Mouse (Mus musculus) intestine, embryonic 16.5 days (tissue): Measurements from ENCODE around the gene Ccnb1. TPM values are rescaled to one million over a fixed set of nuclear protein-coding genes. Genes with fewer than 3 reads are reported as not detected.
"Not testable (repeated sequence)": the region's sequence is repeated elsewhere in the genome, so short reads cannot be mapped to it uniquely, and the experiment has no call there.

Experiments
- ATAC-seq: fragments of 200-750 bp; cut with Nextera tagmentation; 2 replicates; pipeline ENCODE4 v1.8.0; 2017; ENCODE audit warnings: moderate TSS enrichment, moderate library complexity
- H3K27ac ChIP-seq: fragments of 300-500 bp; sonication (generic); 2 replicates; pipeline ENCODE4 v1.5.1; 2014; ENCODE audit warnings: mild to moderate bottlenecking, low read length
- H3K27me3 ChIP-seq: fragments of 300-500 bp; sonication (generic); replicated peaks from 2 replicates; pipeline ENCODE4 v1.6.1; 2014; ENCODE audit warnings: low read length, control low read depth, mixed read lengths; ENCODE audit not compliant: control insufficient read depth, insufficient read depth
- H3K36me3 ChIP-seq: fragments of 300-500 bp; sonication (generic); 2 replicates; pipeline ENCODE4 v1.6.1; 2014; ENCODE audit warnings: low read length, control low read depth; ENCODE audit not compliant: control insufficient read depth, insufficient read depth
- H3K4me1 ChIP-seq: fragments of 300-500 bp; sonication (generic); 2 replicates; pipeline ENCODE4 v1.6.1; 2014; ENCODE audit warnings: low read length, control low read depth, mixed read lengths; ENCODE audit not compliant: control insufficient read depth, insufficient read depth
- H3K4me2 ChIP-seq: fragments of 300-500 bp; sonication (generic); 2 replicates; pipeline ENCODE4 v1.6.1; 2014; ENCODE audit warnings: low read depth, low read length, control low read depth
- H3K4me3 ChIP-seq: fragments of 300-500 bp; sonication (generic); 2 replicates; pipeline ENCODE4 v1.5.1; 2014; ENCODE audit warnings: mild to moderate bottlenecking, low read length
- H3K9ac ChIP-seq: fragments of 300-500 bp; sonication (generic); 2 replicates; pipeline ENCODE4 v1.6.1; 2014; ENCODE audit warnings: low read depth, low read length
- H3K9me3 ChIP-seq: fragments of 300-500 bp; sonication (generic); 2 replicates; pipeline ENCODE4 v1.6.1; 2016; ENCODE audit warnings: low read length, control low read depth; ENCODE audit not compliant: control insufficient read depth
- WGBS: fragments of 180-500 bp; shearing (Covaris S2); extraction: QIAGEN DNeasy Blood & Tissue Kit; methylation state at CpG from one replicate; pipeline ENCODE4 v1.1.7; 2014; 5-methylcytosine and 5-hydroxymethylcytosine counted together
- polyA plus RNA-seq: library from polyadenylated mRNA; unstranded; fragments of >200 nt; fragmentation: Nextera tagmentation; extraction: Ambion mirVana; gene quantifications from 2 replicates; pipeline ENCODE4 v1.2.1, GENCODE M21; 2015

Ccnb1 gene
- polyA plus RNA-seq, 1 experiment from 2014 or later: 199 TPM

DNA sequence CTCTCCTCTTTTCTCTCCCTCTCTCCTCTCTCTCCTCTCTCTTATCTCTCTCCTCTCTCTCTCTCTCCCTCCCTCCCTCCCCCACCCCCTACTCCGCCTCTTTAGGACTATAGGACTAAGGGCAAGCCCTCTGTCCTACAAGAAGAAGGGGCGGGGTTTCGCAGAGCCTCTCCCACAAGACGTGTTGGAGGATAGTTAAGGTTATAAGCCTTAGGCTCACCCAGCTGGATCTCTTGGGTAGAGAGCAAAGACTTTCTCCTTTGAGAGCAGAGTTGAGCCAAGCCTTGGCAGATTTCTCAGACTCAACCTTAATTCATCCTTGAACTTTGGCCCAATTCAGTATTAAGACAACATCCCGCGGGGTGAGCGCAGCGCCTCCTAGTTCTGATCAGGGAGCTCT lies 37.7 kb downstream of the Ccnb1 start:
- Histone ChIP-seq H3K4me1 (no peaks in the 10 kb centered on the region), H3K27ac (no peak overlapping the region), H3K27me3 (no peaks in the 10 kb centered on the region), H3K9ac (no peak overlapping the region), H3K4me2 (no peak overlapping the region), H3K9me3 (no peaks in the 10 kb centered on the region), H3K4me3 (no peak overlapping the region), H3K36me3 (no peaks in the 10 kb centered on the region)
- WGBS: 47% methylated on average over 8 of the region's 8 CpGs
- no peak for ATAC-seq

DNA sequence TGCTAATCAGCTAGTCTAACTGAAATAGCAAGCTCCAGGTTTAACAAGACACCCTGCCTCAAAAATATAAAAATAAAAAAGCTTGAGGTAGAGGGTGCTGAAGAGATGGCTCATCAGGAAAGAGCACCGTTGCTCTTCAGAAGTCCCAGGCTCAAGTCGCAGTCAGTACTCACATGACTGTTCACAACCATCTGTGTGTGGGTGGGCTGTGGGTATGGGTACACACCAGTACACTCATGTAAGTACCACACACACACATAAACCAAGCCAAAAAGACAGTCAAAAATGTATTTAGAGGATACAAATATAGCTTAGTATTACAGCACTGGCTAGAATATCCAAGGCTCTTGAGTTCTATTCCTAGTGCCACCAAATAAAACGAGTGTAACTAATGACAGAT lies 40.3 kb downstream of the Ccnb1 start:
- Histone ChIP-seq H3K4me3 (no peak overlapping the region), H3K4me1 (peaks cover 3% of the 10 kb centered on the region; the same call in 1 of the 2 replicates), H3K9ac (no peak overlapping the region), H3K9me3 (no peaks in the 10 kb centered on the region), H3K4me2 (no peak overlapping the region), H3K27ac (no peak overlapping the region), H3K27me3 (no peaks in the 10 kb centered on the region), H3K36me3 (no peaks in the 10 kb centered on the region)
- no peak for ATAC-seq
- 93% methylated on average over 3 of the region's 3 CpGs for whole genome bisulfite sequencing

DNA sequence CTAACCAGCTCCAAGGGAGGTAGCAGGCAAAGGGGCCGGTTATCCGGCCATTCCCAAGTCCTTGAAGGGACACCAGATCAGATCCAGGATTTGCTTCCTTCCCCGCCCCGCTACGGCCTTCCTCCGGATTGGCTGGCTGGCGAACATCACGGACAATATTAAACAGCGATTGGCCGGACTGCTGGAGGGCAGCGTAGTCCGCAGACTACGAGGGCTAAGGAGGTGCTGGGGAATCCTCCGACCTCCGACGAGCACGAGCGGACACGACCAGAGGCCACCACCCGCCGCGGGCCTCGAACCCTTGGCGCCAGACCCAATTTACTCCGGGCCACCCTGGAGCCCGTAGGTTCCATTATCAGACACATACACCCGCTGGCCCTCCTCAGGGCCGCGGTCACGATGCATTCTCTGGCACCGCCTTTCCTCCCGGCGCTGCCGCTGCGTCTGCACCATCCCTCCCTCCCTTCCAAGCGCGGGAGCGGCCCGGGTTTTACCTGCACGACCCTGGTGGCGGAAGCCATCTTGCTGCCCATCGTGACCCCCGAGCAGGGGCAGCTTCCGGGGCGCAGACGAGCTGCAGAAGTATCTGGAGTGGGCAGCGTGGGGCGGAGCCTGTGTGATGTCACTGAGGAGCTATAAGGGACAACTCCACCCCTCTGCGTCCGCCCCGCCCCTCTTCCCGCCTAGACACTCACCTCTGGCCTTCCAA lies 42.2 kb downstream of the Ccnb1 start, which contains the start of gene Mrps36:
Mrps36 (minus strand) TSS at position 624 of the 709 bp plus-strand sequence.
- ATAC-seq: peak; percentile 97
- WGBS: under 1% methylated on average over 52 of the region's 52 CpGs
- H3K27me3 ChIP-seq: no peaks in the 10 kb centered on the region
- no peaks in the 10 kb centered on the region for H3K36me3 ChIP-seq
- peak within 1 kb of the TSS; percentile 86 for H3K9ac ChIP-seq
- peak within 1 kb of the TSS; percentile 99 for H3K27ac ChIP-seq
- H3K9me3 ChIP-seq: no peaks in the 10 kb centered on the region
- peak within 1 kb of the TSS; percentile 62 for H3K4me2 ChIP-seq
- peaks cover 3% of the 10 kb centered on the region; the same call in 1 of the 2 replicates for H3K4me1 ChIP-seq
- H3K4me3 ChIP-seq: peak within 1 kb of the TSS; percentile 61

DNA sequence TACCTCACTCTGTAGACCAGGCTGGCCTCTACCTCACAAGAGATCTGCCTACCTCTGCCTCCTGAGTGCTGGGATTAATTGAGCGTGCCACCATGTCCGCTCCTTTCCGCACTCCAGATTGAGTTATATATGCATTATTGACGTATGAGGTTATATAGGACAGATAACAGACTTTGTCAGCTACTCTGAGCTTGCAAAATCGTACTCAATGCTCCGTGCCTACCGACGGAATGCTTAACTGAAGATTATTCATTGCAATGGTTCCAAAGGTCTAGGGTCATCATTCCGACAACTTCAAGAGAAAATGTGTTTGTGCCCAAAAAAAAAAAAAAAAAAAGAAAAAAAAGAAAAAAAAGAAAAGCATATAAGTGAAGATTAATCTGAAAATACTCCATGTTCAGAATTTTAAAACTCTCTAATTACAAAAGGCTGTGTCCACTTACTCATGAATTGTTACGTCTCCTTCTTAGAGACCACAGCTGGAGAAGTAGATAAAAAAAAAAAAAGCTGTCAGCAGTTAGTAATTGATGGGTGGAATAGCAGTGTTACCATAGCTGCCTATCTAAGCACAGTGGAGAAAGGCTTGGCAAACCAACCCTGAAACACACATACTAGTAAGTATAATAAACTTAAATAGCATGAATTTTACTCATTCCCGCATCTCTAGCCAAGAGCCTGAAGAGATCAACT lies 42.9 kb downstream of the Ccnb1 start:
- no peaks in the 10 kb centered on the region for H3K27me3 ChIP-seq
- peaks cover 3% of the 10 kb centered on the region; the same call in 1 of the 2 replicates for H3K4me1 ChIP-seq
- ATAC-seq: peak; percentile 64
- peak overlapping the region; percentile 61 for H3K4me3 ChIP-seq
- H3K36me3 ChIP-seq: no peaks in the 10 kb centered on the region; the same call in 1 of the 2 replicates
- WGBS: 47% methylated on average over 11 of the region's 11 CpGs
- peak overlapping the region; percentile 99 for H3K27ac ChIP-seq
- no peaks in the 10 kb centered on the region for H3K9me3 ChIP-seq
- H3K9ac ChIP-seq: peak overlapping the region; percentile 86
- peak overlapping the region; percentile 62 for H3K4me2 ChIP-seq

DNA sequence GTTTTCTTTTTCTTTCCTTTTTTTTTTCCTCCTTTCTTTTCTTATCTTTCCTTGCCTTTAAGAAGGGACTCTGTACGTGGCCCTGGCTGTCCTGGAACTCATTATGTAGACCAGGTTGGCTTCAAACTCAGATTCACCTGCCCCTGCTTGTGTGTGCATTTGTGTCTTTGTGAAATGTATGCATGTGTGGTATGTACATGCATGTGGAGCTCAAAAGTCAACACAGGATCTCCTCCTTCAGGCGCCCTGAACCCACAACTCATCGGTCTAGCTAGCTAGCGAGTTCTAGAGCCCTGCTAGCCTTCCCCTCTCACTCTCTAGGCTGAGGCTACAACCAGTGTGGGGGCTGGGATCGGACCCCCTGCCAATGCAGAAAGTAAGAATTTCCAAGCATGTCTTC lies 43.5 kb downstream of the Ccnb1 start:
- H3K4me1 ChIP-seq: peaks cover 3% of the 10 kb centered on the region; the same call in 1 of the 2 replicates
- H3K27me3 ChIP-seq: no peaks in the 10 kb centered on the region
- ATAC-seq: no peak
- peak overlapping the region; percentile 33 for H3K4me3 ChIP-seq
- H3K27ac ChIP-seq: peak overlapping the region; percentile 73
- H3K9me3 ChIP-seq: no peaks in the 10 kb centered on the region
- H3K36me3 ChIP-seq: no peaks in the 10 kb centered on the region; the same call in 1 of the 2 replicates
- 78% methylated on average over 5 of the region's 5 CpGs for WGBS
- peak overlapping the region; percentile 44 for H3K9ac ChIP-seq
- peak overlapping the region; percentile 40 for H3K4me2 ChIP-seq

DNA sequence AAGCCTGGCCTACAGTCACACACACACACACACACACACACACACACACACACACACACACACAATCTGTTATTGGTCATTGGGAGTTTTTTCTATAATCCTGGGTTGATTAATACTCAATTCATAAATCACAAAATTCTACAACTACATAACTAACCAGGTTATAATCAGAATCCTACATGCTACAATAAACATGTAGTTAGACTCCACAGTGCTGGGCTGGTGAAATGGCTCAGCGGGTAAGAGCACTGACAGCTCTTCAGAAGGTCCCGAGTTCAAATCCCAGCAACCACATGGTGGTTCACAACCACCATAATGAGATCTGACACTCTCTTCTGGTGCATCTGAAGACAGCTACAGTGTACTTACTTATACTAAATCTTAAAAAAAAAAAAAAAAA lies 53.6 kb downstream of the Ccnb1 start:
- H3K9me3 ChIP-seq: no peaks in the 10 kb centered on the region
- H3K27ac ChIP-seq: no peak overlapping the region
- no peak overlapping the region for H3K4me3 ChIP-seq
- no peak overlapping the region for H3K9ac ChIP-seq
- H3K4me2 ChIP-seq: no peak overlapping the region
- peaks cover 8% of the 10 kb centered on the region for H3K4me1 ChIP-seq
- no peaks in the 10 kb centered on the region for H3K27me3 ChIP-seq
- WGBS: 93% methylated on average over 2 of the region's 2 CpGs
- peaks cover 5% of the 10 kb centered on the region; the same call in 1 of the 2 replicates for H3K36me3 ChIP-seq
- ATAC-seq: no peak

DNA sequence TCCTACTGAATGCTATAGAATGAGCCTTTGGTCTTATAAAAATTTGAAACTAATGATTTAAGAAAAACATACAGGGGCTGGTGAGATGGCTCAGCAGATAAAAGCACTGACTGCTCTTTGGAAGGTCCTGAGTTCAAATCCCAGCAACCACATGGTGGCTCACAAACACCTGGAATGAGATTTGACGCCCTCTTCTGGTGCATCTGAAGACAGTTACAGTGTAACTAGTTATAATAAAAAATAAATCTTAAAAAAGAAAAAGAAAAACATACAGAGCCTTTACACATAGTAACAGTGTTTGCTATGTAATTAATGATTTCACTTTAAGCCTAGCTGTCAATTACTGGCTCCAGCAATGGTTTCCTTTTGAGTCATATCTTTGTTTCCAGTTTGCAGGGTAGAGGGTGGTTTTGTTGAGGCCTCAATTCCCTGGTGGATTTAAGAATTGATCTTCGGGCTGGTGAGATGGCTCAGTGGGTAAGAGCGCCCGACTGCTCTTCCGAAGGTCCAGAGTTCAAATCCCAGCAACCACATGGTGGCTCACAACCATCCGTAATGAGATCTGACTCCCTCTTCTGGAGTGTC lies 54.8 kb downstream of the Ccnb1 start:
- not testable (repeated sequence) for H3K36me3 ChIP-seq, H3K4me1 ChIP-seq, H3K9me3 ChIP-seq, H3K9ac ChIP-seq, ATAC-seq, H3K27me3 ChIP-seq, H3K4me3 ChIP-seq
- peak overlapping the region; percentile 55 for H3K27ac ChIP-seq
- H3K4me2 ChIP-seq: 0 out of 2 replicates have a peak overlapping the region, but pooled peaks have one; percentile 48
- WGBS: 92% methylated on average over 5 of the region's 6 CpGs

DNA sequence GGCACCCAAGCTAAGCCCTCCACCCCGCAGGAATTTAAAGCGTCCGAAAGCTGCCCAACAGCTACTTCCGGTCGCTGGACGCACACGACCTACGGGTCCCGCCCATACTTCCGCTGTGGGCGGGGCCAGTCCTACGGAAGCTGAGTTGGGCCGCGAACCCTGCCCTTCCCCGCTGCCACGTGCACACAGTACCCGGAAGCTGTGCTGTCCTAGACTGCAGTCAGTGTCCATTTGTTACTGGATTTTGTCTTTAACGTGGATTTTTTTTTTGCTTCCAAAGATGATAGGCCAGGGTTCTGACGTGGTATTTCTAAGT lies 55.6 kb downstream of the Ccnb1 start, which contains the start of gene Cdk7:
Cdk7 (minus strand) TSS at position 79 of the 316 bp plus-strand sequence.
- Histone ChIP-seq H3K9ac (peak within 1 kb of the TSS; percentile 86), H3K4me1 (peaks cover 8% of the 10 kb centered on the region), H3K9me3 (no peaks in the 10 kb centered on the region), H3K4me2 (peak within 1 kb of the TSS; percentile 64), H3K27ac (peak within 1 kb of the TSS; percentile 94), H3K36me3 (peaks cover 5% of the 10 kb centered on the region; the same call in 1 of the 2 replicates), H3K4me3 (peak within 1 kb of the TSS; percentile 76), H3K27me3 (no peaks in the 10 kb centered on the region)
- peak; percentile 99 for ATAC-seq
- WGBS: under 1% methylated on average over 19 of the region's 19 CpGs

DNA sequence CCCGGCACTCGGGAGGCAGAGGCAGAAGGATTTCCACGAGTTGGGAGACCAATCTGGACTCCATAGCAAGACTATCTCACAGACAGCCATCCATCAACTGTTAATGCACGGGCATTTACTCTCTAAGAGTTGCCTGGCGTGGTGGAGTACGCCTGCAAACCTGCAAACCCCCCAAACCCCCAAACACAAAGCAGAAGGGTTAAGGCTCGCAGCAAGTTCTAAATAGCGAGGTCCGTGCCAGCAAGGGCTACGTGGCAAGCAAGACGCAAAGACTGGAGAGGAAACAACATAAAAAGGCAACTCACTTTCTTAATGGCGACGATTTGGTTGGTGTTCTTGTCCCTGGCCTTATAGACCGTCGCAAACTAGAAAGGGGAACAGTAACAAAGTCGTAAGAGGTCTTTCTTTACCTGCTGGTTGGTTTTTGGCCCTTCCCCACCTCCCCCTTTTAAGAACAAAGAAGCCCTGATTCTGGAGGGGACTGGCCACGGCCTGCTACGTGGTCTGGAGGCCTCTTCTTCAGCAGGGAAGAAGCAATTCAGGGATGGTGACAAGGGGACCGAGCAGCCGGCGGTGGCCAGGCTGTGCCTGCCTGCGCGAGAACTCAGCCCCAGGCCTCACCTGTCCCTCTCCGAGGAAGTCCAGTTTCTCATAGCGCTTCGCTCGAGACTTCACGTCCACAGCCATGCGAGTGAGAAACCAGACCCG lies 56.1 kb downstream of the Ccnb1 start:
- Histone ChIP-seq H3K4me2 (peak overlapping the region; percentile 64), H3K27me3 (no peaks in the 10 kb centered on the region), H3K9me3 (no peaks in the 10 kb centered on the region), H3K27ac (peak overlapping the region; percentile 94), H3K4me1 (peaks cover 8% of the 10 kb centered on the region), H3K9ac (peak overlapping the region; percentile 86), H3K4me3 (peak overlapping the region; percentile 76), H3K36me3 (peaks cover 5% of the 10 kb centered on the region; the same call in 1 of the 2 replicates)
- under 1% methylated on average over 30 of the region's 30 CpGs for WGBS
- ATAC-seq: peak; percentile 88
